Mouse (Mus musculus): Measurements from ENCODE around the gene Slc4a7.

The Slc4a7 gene

DNA sequence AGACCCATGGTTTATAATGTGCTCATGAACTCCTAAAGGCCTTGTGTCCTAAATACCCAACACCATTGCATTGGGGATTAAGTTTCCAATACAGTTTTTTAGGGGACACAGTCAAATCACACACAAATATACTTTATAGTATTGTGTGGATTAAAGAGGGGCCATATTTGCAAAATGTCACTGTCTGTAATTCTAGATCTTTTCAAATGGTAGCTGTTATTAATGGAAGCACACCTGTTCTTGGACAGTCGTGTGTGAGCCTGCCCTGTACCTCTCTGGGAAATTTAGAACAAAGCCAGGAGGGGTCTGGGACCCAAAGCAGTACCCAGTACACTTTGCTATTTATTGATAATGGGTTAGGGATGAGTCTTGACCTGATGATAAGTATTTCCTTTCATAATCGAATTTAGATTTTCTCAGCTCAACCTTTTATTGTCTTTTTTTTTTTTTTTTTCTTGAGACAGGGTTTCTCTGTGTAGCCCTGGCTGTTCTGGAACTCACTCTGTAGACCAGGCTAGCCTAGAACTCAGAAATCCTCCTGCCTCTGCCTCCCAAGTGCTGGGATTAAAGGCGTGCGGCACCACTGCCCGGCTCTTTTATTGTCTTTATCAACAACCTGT, at the start of gene Slc4a7:
Slc4a7 (plus strand) TSS at position 570 of the 620 bp plus-strand sequence.
- no peak for DNase-seq

DNA sequence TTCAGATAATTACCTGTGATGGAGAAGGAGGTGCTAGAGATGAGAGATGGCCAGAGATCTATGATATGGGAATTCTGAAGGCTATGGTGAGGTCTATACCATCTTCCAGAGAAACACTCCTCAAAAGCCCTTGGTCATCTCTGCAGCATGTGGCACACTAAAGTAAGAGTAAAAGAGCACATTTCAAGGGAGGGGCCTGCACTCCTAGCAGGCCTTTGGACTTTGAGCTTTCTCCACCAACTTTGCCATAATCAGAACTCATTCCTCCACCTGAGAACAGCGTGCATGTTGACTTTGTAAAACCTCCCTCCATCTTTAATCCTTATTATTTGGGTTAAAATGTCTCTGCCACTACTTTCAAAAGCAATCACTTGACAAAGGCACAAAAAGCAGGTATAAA, 31.5 kb upstream of the Slc4a7 start:
- DNase-seq = no peak

DNA sequence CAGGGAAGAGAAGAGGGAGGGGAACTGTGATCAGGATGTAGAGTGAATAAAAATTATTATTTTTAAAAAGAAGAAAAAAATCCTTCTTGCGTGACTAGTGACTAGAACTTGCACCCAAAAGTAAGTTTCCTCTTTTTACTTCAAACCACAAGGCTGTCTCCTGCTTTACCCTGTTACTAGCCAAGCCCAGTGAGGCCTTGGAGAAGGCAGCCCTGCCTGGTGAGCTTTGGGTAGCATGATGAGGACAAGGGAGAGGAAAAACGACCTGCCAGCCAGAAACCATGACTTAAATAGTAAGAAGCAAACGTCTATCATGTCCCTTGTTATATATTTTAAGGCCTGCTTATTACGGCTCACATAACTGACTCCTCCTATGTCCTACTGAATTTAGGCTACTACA, 20.5 kb upstream of the Slc4a7 start:
- no peak for DNase-seq

DNA sequence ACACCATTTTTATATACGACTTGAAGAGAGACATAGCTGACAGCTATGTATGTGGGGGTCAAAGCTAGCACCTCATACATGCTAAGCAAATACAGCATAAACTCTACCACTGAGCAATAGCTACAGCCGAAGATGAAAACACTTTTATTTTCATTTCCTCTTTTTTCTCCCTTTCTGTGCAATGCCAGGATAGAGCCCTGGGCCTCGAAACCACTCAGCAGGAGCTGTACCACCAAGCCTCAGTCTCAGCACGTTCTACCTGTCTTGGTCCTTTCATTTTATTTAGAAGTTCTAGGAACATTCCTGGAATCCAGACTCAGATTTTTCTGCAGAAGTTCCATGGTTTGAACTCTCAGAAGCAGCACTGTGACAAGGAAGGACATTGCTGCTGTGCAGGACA, 17.3 kb upstream of the Slc4a7 start:
- DNase-seq = no peak

DNA sequence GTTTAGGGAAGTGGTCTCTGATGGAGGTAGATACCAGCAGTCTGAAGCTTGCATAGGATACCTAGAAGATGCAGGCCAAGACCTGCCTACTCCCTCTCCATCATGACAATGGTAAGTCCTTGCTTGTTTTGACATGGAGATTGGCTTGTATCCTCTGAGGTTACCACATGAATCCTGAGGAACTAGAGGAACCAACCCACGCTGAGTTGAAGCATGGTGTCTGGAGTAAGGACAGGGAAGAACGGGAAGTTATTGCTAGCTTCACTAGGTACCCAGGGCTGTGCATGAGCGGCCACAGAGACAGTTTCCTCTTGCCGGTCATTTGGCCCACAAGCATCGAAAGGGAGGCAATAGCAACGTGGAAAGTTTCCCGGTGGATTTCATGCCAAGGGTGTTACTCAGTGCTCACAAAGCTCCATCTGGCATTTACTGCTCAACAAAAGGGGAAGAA, 16.0 kb upstream of the Slc4a7 start:
- DNase-seq = peak in 1 of 2 experiments; percentile 6

DNA sequence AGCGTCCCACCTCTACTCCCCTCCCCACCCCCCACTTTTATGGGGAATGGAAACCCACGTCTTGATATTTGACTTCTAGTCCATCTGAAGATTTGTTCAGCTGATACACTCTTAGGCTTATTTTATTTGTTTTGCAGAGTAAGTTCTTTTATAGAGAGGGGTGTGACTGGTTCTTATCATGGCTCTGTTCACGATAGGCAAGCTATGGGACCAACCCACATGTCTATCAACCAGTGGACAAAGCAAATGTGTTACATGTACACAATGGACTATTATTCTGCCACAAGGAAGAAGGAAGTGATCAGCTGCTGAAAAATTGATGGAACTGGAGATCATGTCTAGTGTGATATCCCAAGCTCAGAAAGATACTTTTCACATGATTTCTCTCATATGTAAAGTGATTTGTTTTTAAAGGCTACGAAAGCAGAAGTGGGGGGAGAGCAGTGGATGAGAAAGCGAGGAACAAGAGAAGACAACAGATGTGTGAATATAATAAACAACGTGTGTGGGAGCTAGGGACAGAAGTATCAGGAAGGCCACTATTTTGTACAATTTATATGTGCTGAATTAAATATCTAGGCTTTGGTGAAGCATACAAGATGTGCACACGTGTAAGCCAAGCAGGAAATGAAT, 14.7 kb upstream of the Slc4a7 start:
- no peak for DNase-seq

DNA sequence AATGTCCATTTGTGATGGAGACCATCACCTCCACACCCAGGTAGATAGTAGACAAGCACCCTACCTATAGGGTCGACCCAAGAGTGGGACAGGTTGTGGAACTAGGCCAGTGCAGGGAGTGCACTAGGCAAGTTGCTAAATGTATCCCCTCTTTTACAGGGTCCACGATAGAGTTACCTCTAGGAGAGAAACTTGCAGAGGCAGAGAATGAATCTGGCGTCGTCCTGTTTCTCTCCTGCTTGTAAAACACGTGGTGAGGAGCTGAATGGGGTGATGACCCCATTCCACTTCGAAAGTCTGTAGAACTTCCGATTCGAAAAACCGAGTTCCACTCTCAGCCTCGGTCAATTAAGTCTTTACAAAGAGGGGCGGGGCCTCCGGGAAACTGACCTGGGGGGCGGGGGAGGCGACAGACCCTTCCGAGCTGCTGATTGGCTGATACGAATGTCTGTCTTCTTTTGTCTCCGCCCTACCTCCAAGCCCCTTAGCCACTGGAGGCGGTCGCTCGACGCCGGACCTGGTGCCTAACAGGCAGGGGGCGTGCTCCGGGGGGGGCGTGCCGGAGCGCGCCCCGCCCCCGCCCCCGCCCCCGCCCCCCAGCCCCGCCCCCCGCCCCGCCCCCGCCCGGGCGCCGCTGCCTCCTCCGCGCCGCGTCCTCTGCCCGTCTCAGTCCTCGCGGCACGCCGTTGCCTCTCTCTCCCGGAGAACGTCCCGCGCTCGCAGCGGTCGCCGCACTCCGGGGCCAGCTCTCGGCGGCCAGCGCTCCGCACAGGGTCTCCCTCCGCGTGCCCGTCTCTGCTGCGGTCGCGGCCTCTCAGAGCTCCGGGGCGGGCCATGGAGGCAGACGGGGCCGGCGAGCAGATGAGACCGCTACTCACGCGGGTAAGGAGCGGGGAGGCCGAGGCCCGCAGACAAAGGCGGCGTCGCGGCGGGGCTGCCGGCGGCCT, 593 bp downstream of the Slc4a7 start:
- peak; percentile 94 to 96 for DNase-seq

DNA sequence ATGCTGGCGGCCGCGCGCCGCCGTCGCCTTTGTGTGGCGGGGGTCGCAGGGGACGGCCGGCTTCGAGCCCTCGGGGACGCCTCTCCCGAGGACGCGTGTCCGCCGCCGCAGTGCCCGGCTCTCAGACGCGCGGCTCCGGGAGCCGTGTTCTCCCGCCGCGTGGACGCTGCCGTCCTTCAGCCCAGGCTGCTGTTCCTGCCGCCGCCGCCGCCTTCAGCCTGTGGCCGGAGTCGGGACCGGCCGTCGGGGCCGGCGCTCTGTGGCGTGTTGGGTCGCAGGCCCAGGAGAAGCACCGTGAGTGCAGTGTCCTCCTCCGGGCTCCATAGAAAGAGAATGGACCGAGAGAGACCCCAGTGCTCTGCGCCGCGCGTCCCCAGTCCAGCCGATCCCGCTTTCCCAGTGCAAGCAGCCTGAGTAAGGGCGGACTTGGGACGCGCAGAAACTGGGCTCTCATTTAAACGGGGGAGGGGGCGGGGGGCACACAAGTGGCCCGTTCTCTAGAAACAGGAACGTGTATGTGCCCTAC, 1.3 kb downstream of the Slc4a7 start:
- peak; percentile 75 to 83 for DNase-seq

DNA sequence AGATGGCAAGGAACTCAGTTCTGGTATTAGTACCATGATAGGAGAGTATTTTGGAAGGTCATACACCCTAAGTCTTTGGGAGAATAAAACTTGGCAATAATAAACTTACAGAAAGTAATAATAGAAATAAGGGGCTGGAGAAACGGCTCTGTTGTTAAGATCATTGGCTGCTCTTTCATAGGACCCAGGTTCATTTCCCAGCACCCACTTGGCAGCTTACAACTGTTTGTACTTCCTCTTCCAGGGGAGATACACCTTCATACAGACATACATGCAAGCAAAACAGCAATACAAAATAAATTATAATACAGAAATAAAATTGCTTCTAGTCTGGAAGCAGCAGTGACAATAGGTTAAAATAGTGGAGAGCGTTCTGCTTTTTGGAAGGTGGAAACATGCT, 2.6 kb downstream of the Slc4a7 start:
- no peak for DNase-seq

DNA sequence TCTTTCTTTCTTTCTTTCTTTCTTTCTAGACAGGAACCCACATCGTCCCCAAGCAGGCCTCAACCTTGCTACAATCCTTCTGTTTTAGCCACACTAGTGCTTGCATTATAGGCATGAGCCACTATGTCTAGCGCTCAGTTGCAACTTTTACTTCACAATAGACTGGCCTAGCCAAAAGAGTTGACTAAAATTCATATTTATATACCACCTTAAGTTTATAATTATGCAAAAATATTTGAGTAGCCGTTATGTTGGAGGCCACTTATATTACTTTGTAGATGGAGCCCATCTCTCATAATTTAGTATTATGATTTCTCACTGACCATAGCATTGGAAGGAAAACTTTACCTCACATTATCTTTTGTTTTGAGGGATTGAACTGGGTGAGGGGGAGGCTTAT, 3.0 kb downstream of the Slc4a7 start:
- no peak for DNase-seq

DNA sequence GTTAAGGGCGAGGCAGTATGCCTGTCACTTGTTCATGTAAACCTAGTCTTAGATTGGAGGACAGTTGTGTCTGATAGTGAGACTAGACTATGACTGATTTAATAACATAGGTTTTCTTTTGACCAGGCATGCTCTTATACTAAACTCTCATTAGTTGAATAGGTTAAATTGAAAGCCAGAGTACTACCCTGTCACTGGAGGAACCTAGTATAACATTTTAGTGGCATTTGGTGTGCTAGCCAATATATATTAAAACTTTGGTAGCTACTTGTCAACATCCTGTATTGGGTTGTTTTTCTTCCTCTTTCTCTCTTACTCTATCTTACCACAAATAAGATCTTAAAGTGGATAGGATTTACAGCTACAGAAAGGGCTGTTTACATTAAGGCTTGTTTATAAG, 4.3 kb downstream of the Slc4a7 start:
- no peak for DNase-seq

DNA sequence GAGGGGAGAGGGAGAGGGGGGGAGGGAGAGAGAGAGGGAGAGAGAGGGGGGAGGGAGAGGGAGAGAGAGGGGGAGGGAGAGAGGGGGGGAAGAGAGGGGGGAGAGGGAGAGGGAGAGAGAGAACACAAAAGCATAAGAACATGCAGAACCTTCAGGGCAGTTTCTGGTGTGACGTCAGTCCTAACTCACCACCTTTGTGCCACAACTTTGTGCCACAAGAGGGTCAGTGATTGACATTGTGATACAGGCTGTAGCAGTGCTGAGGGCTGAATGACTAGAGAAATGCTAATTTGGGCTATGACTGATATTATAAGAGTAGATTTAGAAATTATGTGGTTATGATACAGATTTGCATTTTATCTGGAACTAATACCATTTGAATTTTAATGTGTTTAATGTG, 5.0 kb downstream of the Slc4a7 start:
- DNase-seq = no peak

DNA sequence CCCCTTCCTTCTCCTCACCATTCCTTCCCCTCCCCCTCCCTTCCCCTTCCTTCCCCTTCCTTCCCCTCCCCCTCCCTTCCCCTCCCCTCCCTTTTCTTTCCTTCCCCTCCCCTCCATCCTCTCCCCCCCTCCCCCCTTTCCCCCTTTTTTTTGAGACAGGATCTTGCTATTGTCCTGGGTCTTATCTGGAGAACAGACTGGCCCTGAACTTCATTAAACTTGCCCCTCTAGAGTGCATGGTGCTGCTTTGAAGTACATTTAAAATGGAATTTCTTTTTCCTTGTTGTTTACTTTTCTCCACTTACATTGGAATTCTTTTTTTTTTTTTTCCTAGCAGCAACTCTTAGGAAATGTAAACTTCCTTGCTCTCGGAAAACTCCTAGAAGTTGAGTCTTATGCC, 6.9 kb downstream of the Slc4a7 start:
- DNase-seq = no peak

DNA sequence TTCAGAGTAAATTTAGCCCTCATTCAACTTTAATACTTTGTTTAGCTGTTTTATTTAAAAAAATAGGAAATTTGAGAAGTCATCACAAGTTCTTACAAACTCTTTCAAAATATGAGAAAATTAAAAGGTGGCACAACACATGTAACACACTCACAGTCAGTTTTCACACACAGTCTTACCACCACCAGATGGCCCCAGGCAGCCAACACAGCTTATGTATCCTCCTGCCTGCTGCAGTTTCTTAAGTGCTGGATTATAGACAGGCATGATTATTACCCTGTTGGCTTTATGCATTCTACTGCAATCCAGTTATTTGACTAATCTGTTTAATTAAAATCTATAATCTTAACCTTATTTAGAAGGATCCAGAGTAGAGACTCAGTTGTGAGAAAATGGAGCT, 12.1 kb downstream of the Slc4a7 start:
- DNase-seq = peak; percentile 12 to 15

DNA sequence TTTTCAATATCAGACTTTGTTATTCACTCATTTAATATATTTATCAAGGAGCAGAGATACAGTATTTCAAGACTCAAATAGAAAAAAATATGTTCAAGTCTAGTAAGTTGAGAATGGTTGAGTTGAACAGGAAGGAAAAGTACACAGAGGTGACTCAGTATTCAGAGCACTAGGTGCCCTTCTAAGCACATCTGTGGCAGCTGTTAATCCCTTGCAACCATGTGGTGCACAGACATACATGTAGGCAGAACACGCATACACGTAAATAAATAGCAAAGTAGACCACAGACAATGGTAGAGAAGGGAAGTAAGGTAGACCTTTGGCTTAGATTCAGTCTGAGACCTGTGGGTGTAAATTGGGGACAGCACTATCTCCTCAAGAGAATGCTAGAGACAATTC, 13.7 kb downstream of the Slc4a7 start:
- no peak for DNase-seq

DNA sequence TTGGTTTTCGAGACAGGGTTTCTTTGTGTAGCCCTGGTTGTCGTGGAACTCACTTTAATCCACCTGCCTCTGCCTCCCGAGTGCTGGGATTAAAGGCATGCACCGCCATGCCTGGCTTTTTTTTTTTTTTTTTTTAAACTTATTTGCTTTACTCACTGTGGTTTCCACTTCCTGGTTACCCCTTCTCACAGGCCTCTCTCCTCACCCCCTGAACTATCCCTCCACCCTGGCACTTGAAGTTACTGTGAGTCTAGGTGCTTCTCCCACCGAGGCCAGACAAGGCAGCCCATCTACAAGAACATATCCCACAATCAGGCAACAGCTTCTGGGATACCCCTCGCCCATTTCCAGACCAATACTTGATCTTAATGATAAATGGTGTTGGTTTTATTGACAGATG, 14.8 kb downstream of the Slc4a7 start:
- DNase-seq = no peak

DNA sequence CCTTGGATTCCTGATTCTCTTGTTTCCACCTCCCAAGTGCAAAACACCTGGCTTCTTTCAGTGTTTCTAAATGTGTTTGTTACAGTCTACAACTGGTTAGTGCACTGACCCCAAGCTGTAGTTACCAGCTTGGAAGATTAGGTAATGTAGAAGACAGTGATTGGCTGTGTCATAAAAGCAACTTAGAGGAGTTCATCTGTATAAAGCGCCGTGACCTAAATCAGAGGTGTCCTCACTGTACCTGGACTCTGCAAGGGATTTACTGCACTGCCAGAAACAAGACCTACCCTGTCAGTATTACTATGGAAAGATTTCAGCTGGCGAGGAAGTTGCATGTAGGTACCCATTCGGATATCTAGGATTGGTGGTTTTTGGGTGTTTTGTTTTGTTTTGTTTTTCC, 16.5 kb downstream of the Slc4a7 start:
- DNase-seq = no peak

DNA sequence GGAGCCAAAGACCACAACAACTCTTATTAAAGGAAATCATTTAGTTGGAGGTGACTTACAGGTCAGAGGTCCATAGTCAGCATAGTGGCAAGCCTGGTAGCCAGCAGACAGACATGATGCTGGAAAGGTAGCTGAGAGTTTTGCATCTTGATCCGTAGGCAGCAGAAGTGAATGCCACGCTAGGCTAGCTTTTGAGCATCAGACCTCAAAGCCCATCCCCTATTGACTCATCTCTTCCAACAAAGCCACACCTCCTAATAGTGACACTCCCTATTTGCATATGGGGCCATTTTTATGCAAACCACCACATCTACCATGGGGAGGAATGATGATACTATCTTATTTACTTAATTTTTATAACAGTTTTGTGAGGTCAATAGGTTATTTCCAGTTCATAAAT, 79.1 kb downstream of the Slc4a7 start:
- DNase-seq = no peak

DNA sequence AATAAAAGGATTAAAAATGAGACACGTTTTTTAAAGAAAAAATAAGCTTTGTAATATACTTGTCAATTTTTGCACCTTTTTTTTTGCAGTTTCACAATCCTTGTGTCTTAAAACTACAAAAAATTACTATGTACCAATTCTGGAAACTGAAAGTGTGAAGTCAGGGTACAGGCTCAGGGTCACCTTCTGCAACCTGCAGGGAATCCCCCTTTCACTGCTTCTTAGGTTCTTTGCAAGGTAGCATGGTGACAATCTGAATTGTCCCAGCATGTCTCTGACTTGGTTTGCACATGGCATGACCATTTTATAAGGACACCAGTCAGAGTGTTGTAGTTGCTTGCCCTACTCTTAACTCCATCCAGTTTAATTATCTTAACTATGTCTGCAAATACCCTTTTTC, 82.1 kb downstream of the Slc4a7 start:
- DNase-seq = no peak

DNA sequence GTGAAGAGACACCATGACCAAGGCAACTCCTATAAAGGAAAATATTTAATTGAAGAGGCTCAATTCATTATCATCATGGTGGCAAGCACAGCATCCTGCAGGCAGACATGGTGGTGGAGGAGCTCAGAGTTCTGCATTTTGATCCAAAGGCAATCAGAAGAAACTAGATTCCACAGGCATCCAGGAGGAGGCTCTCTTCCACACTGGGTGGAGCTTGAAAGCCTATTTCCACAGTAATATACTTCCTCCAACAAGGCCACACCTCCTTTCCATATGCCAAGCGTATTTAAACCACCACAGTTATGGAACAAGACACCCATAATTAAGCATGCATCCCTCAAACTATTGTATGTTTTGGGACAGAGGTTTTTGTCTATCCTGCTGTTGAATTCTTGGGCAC, 84.9 kb downstream of the Slc4a7 start:
- DNase-seq = no peak

DNA sequence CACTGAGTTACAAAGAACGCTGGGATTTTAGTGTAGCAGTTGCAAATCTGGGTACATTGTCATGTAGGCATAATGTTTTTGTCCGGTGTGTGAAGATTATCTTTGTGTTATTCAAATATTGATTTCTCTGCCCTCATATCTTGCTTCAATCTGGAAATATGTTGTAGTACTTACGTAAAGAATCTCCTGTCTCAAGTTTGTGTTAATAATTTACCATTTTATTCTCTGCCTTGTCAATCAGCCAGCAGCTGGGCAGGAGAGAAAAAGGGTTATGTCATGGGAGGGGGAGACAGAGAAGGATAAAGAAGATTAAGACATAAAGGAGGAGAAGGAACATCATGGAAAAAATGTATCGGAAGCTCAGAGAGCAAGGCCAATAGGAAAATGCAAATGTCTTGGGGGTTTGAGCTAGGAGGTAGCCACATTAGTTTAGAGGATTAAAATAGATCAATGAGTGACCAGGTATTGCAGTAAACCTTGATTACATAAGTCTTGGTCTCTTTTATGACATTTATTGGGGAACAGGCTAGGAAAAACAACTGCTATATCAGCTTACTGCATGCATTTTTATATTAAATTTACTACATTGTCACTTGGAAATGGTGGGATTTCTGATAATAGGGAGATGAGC, 87.9 kb downstream of the Slc4a7 start:
- no peak for DNase-seq

DNA sequence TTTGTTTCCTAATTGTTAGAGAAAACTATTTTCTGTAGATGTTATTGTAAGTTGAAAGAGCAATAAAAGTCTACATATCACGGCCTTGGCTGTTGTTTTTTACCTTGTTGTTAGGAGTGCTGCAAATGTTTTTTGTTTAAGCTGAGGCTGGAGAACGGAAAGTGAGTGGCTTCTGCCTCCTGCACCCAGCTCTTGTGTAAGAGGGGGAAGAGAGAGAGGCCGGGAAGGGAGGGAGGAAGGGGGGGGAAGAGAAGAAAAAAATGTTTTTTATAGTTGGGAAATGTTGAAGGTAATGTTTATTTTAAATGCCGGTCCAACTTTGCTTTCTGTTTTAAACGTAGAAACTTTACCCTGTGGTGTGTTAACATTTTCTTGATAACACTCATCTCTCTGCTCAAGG, 97.8 kb downstream of the Slc4a7 start:
- no peak for DNase-seq

DNA sequence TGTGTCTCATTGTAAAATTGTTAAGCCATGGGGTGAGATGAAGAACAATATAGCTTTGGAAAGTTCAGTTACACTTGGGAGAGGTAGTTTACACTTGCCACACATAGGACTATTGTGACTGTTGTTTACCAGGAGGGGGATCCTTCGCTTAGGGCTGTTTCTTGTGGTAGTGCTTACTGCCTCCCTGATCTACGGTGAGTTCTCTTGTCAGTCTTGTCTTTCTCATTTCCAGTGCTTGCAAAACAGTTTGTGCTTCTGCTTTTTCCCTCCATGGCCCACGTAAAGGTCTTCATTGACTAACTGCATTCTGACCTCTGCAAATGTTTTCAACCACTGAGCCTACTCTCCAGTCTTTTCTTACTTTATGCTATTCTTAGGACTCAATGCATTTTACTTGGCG, 98.3 kb downstream of the Slc4a7 start:
- DNase-seq = no peak

Measured in kidney, postnatal 4 days (tissue).